Mouse (Mus musculus) forelimb bud, embryonic 11.5 days (tissue): Measurements from ENCODE around the gene Fam168a.
"Not testable (repeated sequence)": the region's sequence is repeated elsewhere in the genome, so short reads cannot be mapped to it uniquely, and the experiment has no call there.

Experiments
- DNase-seq: peaks from one replicate; pipeline ENCODE4 v3.0.0-alpha.2; 2012; ENCODE audit warnings: low read depth, low spot score

Gene Fam168a

GRCm38 (mm10) chr7:100841608-100842007, 135.2 kb downstream of the Fam168a start:
- DNase-seq: no peak

GRCm38 (mm10) chr7:100842175-100842574, 135.7 kb downstream of the Fam168a start:
- DNase-seq: no peak

GRCm38 (mm10) chr7:100843866-100844265, 137.4 kb downstream of the Fam168a start:
- DNase-seq: no peak

- no peak for DNase-seq
These were observed 138.1 kb downstream of the Fam168a start for GRCm38 (mm10) chr7:100844385-100845025.

- DNase-seq: no peak
These were observed 138.6 kb downstream of the Fam168a start for GRCm38 (mm10) chr7:100845026-100845400.

GRCm38 (mm10) chr7:100845412-100845811, 139.0 kb downstream of the Fam168a start:
- peak; percentile 56 for DNase-seq

GRCm38 (mm10) chr7:100846033-100846432, 139.6 kb downstream of the Fam168a start:
- DNase-seq: not testable (repeated sequence)

- no peak for DNase-seq
These were observed 140.7 kb downstream of the Fam168a start for GRCm38 (mm10) chr7:100847131-100847530.

- peak; percentile 32 for DNase-seq
These were observed 142.3 kb downstream of the Fam168a start for GRCm38 (mm10) chr7:100848744-100849143.

- no peak for DNase-seq
These were observed 143.1 kb downstream of the Fam168a start for GRCm38 (mm10) chr7:100849508-100849907.

- no peak for DNase-seq
These were observed 145.3 kb downstream of the Fam168a start for GRCm38 (mm10) chr7:100851481-100852356.

GRCm38 (mm10) chr7:100853396-100853795, 147.0 kb downstream of the Fam168a start:
- no peak for DNase-seq

GRCm38 (mm10) chr7:100854137-100854814, 147.8 kb downstream of the Fam168a start:
- peak; percentile 28 for DNase-seq

- no peak for DNase-seq
These were observed 148.4 kb downstream of the Fam168a start for GRCm38 (mm10) chr7:100854861-100855260.

- no peak for DNase-seq
These were observed 148.9 kb downstream of the Fam168a start for GRCm38 (mm10) chr7:100855300-100855699.

GRCm38 (mm10) chr7:100855795-100856573, 149.5 kb downstream of the Fam168a start:
- DNase-seq: no peak

- no peak for DNase-seq
These were observed 154.0 kb downstream of the Fam168a start for GRCm38 (mm10) chr7:100860450-100860849.

- DNase-seq: no peak
These were observed 154.8 kb downstream of the Fam168a start for GRCm38 (mm10) chr7:100861209-100861608.

- no peak for DNase-seq
These were observed 155.9 kb downstream of the Fam168a start for GRCm38 (mm10) chr7:100862353-100862752.

- DNase-seq: peak; percentile 94
These were observed 156.6 kb downstream of the Fam168a start, which contains the start of gene Relt for GRCm38 (mm10) chr7:100862828-100863638. Relt (minus strand) TSS chr7:100863446.

- peak; percentile 71 for DNase-seq
These were observed 160.2 kb downstream of the Fam168a start for GRCm38 (mm10) chr7:100866675-100867074.
